Mouse (Mus musculus) cortical plate, adult 2 months (tissue): ENCODE data around the gene Nr1d2. TPM values are rescaled to one million over a fixed set of nuclear protein-coding genes. Genes with fewer than 3 reads are reported as not detected.
"Not testable (repeated sequence)": the region's sequence is repeated elsewhere in the genome, so short reads cannot be mapped to it uniquely, and the experiment has no call there.

ENCODE experiments used
- H3K27ac ChIP-seq: fragments of 200-500 bp; 2 replicates; pipeline ENCODE4 v1.5.1; 2012; ENCODE audit warnings: low read length, control low read depth, inconsistent platforms; ENCODE audit not compliant: insufficient read depth
- H3K4me1 ChIP-seq: fragments of 200-500 bp; 2 replicates; pipeline ENCODE4 v1.6.1; 2011; ENCODE audit warnings: low read length; ENCODE audit not compliant: control insufficient read depth, insufficient read depth
- H3K4me3 ChIP-seq: fragments of 200-500 bp; 2 replicates; pipeline ENCODE4 v1.5.1; 2011; ENCODE audit warnings: mild to moderate bottlenecking, low read length, control low read depth; ENCODE audit not compliant: insufficient read depth
- CTCF ChIP-seq: fragments of 200-500 bp; IDR thresholded peaks from 2 replicates; pipeline ENCODE4 v1.5.1; 2011; ENCODE audit warnings: mild to moderate bottlenecking, control low read depth, low read length; ENCODE audit not compliant: insufficient read depth; ENCODE audit errors: extremely low read depth
- POLR2A ChIP-seq: fragments of 200-500 bp; IDR thresholded peaks from 2 replicates; pipeline ENCODE4 v1.6.1; 2011; ENCODE audit warnings: mild to moderate bottlenecking, low read length, control low read depth; ENCODE audit not compliant: insufficient read depth; ENCODE audit errors: extremely low read depth
- polyA plus RNA-seq: library from polyadenylated mRNA; depleted of rRNA; stranded (reverse); fragments of >200 nt; gene quantifications from 2 replicates; pipeline ENCODE4 v1.2.3, GENCODE M21; 2012; rRNA removed

The Nr1d2 gene
- polyA plus RNA-seq, 1 experiment = 60.2 TPM

GRCm38 (mm10) chr14:18221977-18222376 is 16.9 kb downstream of the Nr1d2 start:
- no peak overlapping the region for H3K27ac ChIP-seq

GRCm38 (mm10) chr14:18217158-18217557 is 21.8 kb downstream of the Nr1d2 start:
- Histone ChIP-seq H3K27ac (no peak overlapping the region), H3K4me3 (no peak overlapping the region), H3K4me1 (peaks cover 2% of the 10 kb centered on the region; the same call in 1 of the 2 replicates)
- no peak for TF ChIP-seq CTCF
- no peak for TF ChIP-seq POLR2A

More at GRCm38 (mm10) chr14:18221977-18222376, 16.9 kb downstream of the Nr1d2 start:
- Histone ChIP-seq H3K4me3 (no peak overlapping the region), H3K4me1 (peaks cover 7% of the 10 kb centered on the region)
- no peak for TF ChIP-seq CTCF
- TF ChIP-seq POLR2A = no peak

- TF ChIP-seq POLR2A (no peak), CTCF (no peak)
- no peak overlapping the region for H3K4me3 ChIP-seq
- no peak overlapping the region; the same call in 1 of the 2 replicates for H3K27ac ChIP-seq
- H3K4me1 ChIP-seq = peaks cover 2% of the 10 kb centered on the region; the same call in 1 of the 2 replicates
These were observed 22.5 kb downstream of the Nr1d2 start for GRCm38 (mm10) chr14:18216428-18216827.

DNA sequence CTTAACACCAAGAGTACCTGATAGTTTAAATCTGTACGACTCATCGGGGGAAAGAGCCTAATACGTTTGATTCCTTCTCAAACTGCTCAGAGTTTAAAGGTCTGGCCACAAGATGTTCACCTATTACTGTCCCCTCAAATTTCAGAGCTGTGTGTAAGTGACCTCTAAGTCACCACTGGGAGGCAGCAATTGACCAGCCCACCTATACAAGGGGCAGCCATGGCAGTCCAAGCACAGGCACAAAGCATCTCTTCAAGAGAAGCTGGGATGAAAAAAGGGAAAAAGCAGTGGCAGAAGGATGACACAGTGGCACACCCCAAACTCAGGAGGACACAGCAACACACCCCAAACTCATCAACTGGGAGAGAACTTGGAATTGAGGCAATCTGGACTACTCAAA is 28.1 kb downstream of the Nr1d2 start:
- Histone ChIP-seq H3K4me3 (no peak overlapping the region), H3K27ac (no peak overlapping the region), H3K4me1 (peaks cover 1% of the 10 kb centered on the region; the same call in 1 of the 2 replicates)
- TF ChIP-seq CTCF = peak; percentile 40
- no peak for TF ChIP-seq POLR2A

GRCm38 (mm10) chr14:18204315-18204714 is 34.6 kb downstream of the Nr1d2 start:
- H3K4me3 ChIP-seq, H3K27ac ChIP-seq, H3K4me1 ChIP-seq: not testable (repeated sequence)

- H3K4me3 ChIP-seq = no peak overlapping the region
- H3K27ac ChIP-seq = no peak overlapping the region
- TF ChIP-seq CTCF = no peak
- no peak for TF ChIP-seq POLR2A
- no peaks in the 10 kb centered on the region for H3K4me1 ChIP-seq
These were observed 37.5 kb downstream of the Nr1d2 start for GRCm38 (mm10) chr14:18201413-18201812.

DNA sequence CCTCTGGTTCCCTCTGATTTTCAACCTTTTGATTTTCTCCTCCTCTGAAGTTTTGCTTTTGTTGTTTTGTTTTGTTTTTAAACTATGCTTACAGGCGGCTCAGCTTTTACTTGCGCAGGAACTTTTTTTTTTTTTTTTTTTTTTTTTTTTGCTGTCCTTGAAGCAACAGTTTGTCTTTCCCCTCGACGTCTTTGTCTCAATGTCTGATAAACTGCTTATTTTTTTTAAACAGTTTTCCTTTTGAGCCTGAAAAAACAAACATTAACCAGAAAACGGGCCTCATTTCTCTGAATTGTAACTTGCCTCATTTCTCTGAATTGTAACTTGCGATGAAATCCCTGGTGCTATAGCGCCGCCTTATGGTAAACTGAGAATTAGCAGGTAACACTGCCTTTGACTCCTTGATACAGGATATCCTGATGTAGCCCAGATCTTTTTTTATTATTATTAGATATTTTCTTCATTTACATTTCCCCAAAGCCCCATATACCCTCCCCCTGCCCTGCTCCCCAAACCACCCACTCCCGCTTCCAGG is 52.0 kb downstream of the Nr1d2 start:
- Histone ChIP-seq H3K27ac (no peak overlapping the region), H3K4me1 (no peaks in the 10 kb centered on the region), H3K4me3 (no peak overlapping the region)
- TF ChIP-seq CTCF = peak; percentile 60; the same call in 1 of the 2 replicates
- no peak for TF ChIP-seq POLR2A

- H3K27ac ChIP-seq, H3K4me3 ChIP-seq, H3K4me1 ChIP-seq: not testable (repeated sequence)
These were observed 61.4 kb downstream of the Nr1d2 start for GRCm38 (mm10) chr14:18177531-18177930.

- Histone ChIP-seq H3K4me3 (no peak overlapping the region), H3K4me1 (no peaks in the 10 kb centered on the region), H3K27ac (no peak overlapping the region)
- TF ChIP-seq POLR2A (no peak), CTCF (no peak)
These were observed 71.3 kb downstream of the Nr1d2 start for GRCm38 (mm10) chr14:18167597-18167996.

DNA sequence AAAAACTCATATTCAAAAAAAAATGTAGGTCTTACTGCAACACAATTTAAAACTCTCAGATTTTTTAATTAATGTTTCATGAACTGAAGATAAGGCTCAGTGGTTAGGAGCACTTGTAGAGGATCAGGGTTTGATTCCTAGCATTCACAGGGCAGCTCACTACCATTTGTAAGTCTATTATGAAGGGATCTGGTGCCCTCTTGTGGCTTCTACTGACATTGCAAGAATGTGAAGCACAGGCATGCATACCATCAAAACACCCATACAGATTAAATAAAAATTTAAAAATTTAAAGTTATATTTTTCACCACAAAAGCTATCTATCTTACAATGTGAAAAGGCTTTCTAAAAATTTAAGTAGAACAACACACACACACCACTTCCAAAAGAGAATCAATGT is 71.9 kb downstream of the Nr1d2 start:
- no peak for TF ChIP-seq POLR2A
- peak; percentile 41; the same call in 1 of the 2 replicates for TF ChIP-seq CTCF
- Histone ChIP-seq H3K4me3 (no peak overlapping the region), H3K27ac (no peak overlapping the region), H3K4me1 (no peaks in the 10 kb centered on the region)

Other genes starting within 250 kb of the Nr1d2 start
- 148 and 152 TPM in 2 replicates for gene Nkiras1, start 32.0 kb upstream of the Nr1d2 start, polyA plus RNA-seq
- gene Rpl15, start 32.3 kb upstream of the Nr1d2 start, polyA plus RNA-seq = 324 and 336 TPM in 2 replicates
- gene Ube2e1, start 92.7 kb upstream of the Nr1d2 start, polyA plus RNA-seq = 103 and 111 TPM in 2 replicates